Mouse (Mus musculus) G1E-ER4 (cell line): ENCODE data around the gene Mbtps1. TPM values are rescaled to one million over a fixed set of nuclear protein-coding genes. Genes with fewer than 3 reads are reported as not detected.

Source experiments
- GATA1 ChIP-seq: IDR thresholded peaks from one replicate; pipeline ENCODE4 v1.8.0; 2012; ENCODE audit warnings: low read length, inconsistent platforms
- polyA plus RNA-seq: library from polyadenylated mRNA; stranded (reverse); fragments of >175 nt; gene quantifications from 2 replicates; pipeline ENCODE4 v1.2.3, GENCODE M21; 2012

The Mbtps1 gene
- 118 and 157 TPM in 2 replicates for polyA plus RNA-seq

DNA sequence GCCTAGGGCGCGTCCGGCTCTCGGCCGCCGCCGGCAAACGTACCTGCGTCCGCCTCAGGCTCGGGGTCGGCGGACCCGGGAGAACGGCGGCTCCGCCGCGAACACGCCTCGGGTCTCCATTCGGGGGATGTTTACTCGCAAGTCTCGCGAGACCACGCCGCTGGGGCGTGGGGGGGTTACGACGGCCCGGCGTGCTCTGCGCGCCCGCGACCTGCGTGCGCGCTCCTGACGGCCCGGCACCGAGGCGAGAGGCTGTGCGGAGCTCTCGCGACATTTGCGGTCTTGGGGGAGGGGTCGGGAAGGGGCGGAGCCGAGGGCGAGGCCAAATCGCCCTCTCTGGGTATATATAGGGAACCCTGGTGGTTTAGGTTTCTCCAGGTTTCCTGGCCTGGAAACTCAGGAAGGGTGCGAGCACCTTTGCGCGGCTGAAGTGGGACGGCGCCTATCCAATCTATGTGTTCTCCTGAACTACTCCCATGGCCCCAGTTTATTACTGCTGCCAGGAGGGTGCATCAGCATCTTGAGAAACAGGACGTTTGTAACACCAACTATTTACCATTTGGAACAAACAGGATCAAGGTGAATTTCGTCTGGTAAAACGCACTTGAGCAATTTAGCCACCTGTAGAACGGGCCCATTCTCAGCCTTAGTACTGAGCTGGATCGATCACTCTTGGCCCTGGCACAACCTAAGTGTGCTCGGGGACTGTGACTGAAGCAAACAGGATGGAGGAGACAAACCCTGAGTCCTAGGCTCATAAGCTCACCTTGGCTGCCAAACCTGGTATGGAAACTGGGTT, at the start of gene Mbtps1:
Mbtps1 (minus strand) TSS at position 133 of the 799 bp plus-strand sequence.
- no peak for TF ChIP-seq GATA1

DNA sequence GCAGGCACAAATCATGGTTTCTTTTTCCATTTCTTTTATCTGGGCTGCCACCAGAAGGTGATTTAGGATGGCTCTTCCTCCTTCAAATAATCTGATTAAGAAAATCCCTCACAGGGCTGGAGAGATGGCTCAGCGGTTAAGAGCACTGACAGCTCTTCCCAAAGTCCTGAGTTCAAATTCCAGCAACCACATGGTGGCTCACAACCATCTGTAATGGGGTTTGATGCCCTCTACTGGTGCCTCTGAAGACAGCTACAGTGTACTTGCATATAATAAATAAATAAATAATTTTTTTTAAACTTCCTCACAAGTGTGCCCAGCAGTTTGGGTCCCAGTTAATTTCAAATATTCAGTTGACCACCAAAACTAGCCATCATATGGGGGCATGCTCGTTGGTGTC, 47.7 kb upstream of the Mbtps1 start:
- no peak for TF ChIP-seq GATA1

DNA sequence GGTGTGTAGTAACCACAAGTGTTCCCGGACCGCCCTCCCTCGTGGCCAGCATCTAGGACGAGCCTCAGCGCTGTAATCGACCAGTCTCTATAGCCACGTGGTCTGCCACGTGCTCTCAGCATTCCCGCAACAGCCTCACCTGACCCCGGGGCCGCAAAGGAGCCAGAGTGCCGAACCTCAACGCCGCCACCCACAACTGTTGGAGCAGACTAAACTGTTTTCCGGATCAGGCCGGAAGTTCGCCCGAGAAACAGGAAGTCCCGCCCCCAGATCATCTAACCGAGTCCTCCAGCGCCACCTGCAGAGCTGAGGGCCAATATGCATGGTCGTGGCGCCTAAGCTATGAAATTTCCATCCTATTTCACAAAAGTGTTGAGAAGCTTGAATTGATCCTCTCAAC, 46.5 kb upstream of the Mbtps1 start, which contains the start of gene Taf1c:
Taf1c (minus strand) TSS at position 227 of the 400 bp plus-strand sequence.
- TF ChIP-seq GATA1: no peak

DNA sequence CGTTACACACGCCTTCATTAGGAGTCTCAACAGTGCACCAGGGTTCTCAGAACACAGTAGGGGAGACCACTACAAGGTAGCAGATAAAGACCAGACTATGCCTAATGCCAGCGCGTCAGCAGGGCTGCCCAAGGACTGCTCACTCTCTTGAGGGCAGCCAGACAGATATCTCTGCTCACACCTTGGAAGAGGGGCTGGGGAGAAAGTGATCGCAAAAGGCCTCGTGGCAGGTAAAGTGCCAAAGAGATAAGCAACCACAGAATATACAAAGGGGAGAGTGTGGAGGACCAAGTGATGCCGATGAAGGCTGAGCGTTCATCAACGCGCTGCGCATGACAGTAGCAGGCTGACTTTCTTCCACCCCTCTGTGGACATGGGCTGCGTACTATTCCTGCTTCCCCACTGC, 45.9 kb upstream of the Mbtps1 start:
- TF ChIP-seq GATA1: no peak

DNA sequence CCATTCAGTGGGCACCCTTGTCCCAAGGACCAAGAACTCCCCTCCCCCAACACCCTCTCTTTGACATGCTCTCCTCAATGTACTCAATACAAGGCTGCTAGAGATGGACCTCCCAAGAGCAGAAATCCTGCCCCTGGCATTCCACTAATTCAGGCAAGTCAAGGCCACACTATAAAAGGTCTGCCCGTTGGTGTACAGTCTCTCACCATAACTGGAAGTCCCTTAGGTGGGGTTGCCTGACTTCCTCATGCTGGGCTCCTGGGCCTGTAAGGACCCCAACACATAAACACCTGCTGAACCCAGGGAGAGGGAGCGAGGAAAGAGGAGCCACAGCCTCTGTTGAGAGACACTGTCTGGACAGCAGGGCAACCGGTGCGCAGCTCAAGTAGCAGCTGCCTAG, 45.2 kb upstream of the Mbtps1 start:
- no peak for TF ChIP-seq GATA1

DNA sequence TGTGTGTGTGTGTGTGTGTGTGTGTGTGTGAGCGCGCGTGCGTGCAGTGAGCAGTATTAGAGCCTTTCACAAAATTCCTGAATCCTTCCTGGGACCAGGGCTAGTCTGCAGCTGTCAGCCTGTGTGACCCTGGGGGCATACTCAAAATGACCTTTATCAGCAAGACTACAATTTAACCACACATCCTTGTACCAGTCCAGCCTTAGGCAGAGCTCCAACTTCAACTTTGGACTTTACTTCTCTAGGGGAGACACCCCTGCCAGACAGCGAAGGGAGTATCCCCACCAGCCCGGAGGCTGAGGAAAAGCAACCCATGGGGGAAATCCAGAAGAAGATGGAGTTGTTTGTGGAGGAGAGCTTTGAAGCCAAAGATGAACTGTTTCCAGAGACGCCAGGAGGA, 32.9 kb upstream of the Mbtps1 start:
- TF ChIP-seq GATA1: no peak

DNA sequence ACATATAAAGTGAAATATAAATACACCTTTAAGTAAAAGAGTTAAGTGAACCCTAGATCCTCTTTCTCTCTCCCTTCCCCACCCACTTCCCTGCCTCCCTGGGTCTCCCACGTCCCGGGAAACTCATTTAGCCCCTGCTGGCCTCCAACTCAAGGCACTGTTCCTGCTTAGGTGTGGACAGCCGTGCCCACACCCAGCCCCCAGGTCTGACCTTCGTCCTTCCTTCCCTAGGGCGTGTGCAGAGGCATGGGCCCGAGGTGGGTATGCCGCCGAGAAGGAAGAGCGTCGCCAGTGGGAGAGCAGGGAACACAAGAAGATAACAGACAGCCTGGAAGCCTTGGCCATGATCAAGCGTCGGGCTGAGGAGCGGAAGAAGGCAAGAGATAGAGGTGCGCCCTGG, 31.8 kb upstream of the Mbtps1 start:
- no peak for TF ChIP-seq GATA1

DNA sequence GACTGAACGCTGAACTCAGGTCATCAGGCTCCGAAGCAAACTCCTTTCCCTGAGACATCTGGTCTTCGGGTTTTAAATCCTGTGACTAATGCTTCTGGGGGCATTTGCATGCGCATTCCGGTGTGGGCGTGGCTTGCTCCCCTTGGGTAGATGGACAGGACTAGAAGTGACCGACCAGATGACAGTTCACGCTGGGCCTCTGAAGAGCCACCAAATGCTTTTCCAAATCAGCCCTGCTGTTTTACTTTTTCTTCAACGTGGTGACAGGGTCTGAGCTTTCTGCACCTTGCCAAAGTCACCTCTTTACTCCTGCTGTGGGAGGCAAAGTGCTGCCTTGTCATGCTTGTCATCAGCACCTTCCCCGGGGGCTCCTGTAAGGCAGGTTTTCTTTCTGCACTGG, 30.3 kb upstream of the Mbtps1 start:
- TF ChIP-seq GATA1: no peak

DNA sequence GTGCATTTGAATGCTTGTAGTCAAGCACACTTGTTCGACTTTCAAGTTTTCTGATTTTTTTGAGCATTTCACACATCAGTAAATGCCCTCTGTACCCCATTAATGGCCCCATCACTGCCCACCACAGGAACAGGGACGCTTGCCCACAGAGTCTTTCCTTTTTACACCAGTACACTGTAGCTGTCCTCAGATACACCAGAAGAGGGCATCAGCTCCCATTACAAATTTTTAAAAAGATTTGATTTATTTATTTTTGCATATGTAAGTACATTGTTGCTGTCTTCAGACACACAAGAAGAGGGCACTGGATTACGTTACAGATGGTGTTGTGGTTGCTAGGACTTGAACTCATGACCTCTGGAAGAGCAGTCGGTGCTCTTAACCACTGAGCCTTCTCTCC, 29.8 kb upstream of the Mbtps1 start:
- no peak for TF ChIP-seq GATA1

DNA sequence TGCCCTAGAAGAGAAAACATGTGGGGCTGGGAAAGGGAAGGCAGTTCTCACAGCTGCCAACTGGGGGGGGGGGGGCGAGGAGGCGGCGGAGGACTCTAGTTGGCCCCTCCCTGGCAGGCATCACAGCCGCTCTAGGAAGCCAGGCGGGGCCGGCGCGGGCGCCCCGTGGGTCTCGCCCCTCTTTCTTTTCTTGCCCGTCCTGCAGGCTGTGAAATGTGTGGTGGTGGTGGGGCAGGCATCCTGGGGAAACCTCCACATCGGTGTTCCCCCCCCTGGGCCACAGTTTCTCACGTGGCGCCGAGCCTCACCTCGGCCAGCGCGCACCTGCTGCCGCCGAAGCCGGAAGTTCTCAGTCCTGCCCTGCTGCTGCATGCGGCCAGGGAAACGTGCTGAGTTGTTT, 27.4 kb upstream of the Mbtps1 start:
- TF ChIP-seq GATA1: no peak

DNA sequence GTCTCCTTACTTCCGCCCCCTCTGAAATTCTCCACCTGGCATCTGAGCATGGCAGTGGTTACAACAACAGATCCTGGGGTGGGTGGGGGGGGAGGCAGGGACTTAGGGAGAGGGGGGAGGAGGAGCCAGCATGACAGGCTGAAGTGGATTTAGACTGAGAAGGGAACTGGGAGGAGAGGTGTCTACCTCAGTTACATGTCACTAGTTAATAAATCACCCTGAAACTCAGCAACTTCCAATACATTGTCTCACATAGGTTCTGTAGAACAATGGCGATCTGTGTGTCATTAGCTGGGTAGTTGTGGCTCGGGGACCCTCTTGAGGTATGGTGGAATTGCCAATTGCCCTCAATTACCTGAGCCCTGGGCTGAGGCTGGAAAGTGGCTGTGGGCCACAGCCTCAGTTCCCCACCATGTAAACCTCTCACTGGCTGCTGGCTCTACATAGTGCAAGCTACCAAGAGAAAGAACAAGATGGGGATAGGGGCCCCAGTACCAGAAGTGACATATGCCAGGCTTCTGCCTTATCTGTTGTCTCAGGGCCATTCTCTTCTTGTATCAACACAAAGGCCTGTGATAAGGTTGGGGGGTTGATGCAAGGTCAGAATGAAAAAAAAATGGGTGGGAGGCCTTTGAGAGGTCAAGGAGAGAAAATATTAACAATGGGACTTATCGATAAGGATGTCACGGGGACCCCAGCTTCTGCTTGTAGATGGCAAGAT, 22.1 kb upstream of the Mbtps1 start:
- peak; percentile 33 for TF ChIP-seq GATA1

DNA sequence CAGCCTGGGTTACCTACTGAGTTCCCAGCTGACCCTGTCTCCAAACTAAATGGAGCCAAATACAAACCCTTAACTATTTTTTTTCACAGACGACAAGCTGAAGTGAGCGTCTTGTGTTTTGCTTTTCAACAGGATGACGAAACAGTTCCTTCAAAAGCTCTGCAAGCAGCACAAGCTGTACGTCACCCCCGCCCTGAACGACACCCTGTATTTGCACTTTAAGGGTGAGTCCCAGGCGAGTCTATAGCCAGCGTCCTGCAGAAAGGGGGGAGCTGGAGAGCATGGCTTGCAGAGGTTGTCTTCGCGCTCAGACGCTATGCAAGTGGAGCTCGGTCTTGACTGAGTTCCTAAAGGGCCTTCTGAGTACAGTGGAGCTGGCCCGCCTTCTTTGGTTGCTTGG, 20.6 kb upstream of the Mbtps1 start:
- no peak for TF ChIP-seq GATA1

DNA sequence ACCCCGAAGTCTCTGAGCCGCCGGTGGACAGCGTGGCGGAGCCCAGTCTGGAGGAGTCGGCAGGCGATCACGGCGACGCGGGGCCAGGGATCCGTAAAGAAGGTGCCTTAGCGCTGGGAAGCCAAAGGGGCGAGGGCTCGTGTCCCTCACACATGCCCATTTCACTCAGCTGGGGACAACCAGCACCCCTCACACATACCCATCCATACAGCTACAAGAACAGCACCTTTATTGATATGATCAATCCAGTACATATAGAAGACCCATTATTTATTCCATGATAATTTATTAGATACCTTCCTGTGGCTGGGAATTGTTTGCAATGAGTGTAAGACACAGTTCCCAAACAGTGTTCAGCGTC, 16.8 kb upstream of the Mbtps1 start:
- TF ChIP-seq GATA1: no peak

DNA sequence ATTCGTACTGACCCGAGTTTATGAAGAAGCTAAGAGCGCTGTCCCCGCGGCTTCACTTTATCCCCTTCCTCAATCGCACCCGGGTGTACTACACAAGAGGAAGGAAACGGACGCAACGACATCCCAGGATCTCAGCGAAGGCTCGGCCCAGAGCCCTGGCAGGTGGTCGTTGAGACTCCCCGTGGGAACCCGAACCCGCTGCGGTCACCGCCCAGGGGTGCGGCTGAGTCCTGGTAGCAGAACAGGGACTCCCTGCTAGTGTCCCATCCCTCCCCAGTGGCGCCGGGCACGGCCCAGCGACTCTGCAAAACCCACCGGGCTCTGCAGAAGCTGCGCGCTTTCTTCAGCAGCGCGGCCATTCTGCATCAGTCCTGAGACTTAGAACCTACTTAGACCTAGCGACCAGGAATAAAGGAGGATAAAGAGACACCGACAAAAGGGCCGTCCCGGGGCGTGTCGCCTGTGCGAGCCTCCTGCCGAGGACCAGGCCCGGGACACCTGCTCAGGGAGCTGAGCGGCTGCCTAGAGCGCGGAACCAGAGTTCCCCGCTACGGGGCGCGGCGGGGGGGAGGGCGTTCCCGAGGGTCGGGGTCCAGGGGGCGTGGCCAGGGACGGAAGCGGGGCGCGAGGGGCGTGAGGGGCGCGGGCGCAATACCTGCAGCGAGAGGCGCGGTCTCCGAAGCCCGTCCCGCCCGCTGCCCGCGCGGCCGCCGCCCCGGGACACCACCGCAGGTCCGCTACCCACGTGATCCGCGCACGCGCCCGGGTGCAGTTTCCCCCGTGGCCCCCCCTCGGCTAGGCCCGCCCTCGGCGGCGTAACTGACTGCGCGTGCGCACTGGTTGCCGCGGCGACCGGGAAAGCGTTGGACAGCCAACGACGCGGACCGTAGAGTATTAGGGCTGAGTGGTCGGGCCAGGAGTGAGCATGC, 16.2 kb upstream of the Mbtps1 start, which contains the start of the genes Hsdl1 and Dnaaf1:
Hsdl1 (minus strand) TSS at position 747 of the 929 bp plus-strand sequence.
Dnaaf1 (plus strand) TSS at position 799 of the 929 bp plus-strand sequence.
- TF ChIP-seq GATA1: no peak

DNA sequence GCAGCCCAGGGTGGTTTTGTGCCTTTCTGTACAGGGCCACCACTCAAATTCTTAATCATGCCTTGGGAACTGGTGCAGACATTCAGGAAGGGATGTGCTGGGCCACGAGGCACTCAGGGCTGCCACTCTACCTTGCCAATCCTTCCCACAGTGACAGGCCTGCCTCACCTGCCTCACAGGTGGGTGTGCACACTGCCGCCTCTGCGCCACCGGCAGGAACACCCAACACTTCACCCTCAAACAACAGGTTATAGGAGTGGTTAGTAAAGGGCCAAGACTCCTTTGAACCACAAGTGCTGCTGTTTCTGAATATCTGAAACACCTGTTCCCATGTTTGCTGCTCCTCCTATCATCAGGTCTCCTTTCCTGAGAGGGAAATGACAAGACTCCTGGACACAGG, 13.9 kb upstream of the Mbtps1 start:
- TF ChIP-seq GATA1: no peak

DNA sequence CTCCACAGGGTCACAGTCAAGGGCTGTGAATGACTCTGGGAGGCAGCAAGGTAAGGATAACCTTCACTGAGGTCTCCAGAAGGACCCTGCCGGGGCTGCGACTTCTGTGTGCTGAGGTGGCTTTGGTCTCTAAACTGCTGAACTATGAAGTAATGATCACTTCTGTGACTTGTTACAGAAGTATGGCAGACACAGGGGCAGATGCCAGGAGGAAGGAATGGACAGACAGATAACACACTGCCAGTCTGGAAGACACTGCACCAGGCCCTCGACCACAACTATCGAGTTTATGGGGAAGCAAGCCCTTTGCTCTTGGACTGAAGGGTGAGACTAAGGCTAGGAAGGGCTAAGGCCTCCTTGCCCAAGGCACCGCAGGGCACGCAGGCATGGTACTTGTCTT, 12.6 kb upstream of the Mbtps1 start:
- no peak for TF ChIP-seq GATA1
